Mouse (Mus musculus): Measurements from ENCODE around the gene Ublcp1.

Gene Ublcp1

GRCm38 (mm10) chr11:44422337-44423111, 47.8 kb downstream of the Ublcp1 start:
- DNase-seq (ENCODE audit: low read depth, low spot score): no peak

- DNase-seq (ENCODE audit: low read depth, low spot score): peak; percentile 24
Measured at GRCm38 (mm10) chr11:44417403-44417802, 52.9 kb downstream of the Ublcp1 start.

- DNase-seq (ENCODE audit: low read depth, low spot score): no peak
Measured at GRCm38 (mm10) chr11:44414605-44415004, 55.7 kb downstream of the Ublcp1 start.

- no peak for DNase-seq (ENCODE audit: low read depth, low spot score)
Measured at GRCm38 (mm10) chr11:44413371-44413770, 56.9 kb downstream of the Ublcp1 start.

GRCm38 (mm10) chr11:44412276-44412675, 58.0 kb downstream of the Ublcp1 start:
- DNase-seq (ENCODE audit: low read depth, low spot score): no peak

- no peak for DNase-seq (ENCODE audit: low read depth, low spot score)
Measured at GRCm38 (mm10) chr11:44410413-44410812, 59.9 kb downstream of the Ublcp1 start.

GRCm38 (mm10) chr11:44408626-44409025, 61.7 kb downstream of the Ublcp1 start:
- DNase-seq (ENCODE audit: low read depth, low spot score): no peak

GRCm38 (mm10) chr11:44406457-44406856, 63.8 kb downstream of the Ublcp1 start:
- DNase-seq (ENCODE audit: low read depth, low spot score): no peak

GRCm38 (mm10) chr11:44405961-44406360, 64.3 kb downstream of the Ublcp1 start:
- DNase-seq (ENCODE audit: low read depth, low spot score): no peak

GRCm38 (mm10) chr11:44405113-44405512, 65.2 kb downstream of the Ublcp1 start:
- no peak for DNase-seq (ENCODE audit: low read depth, low spot score)
